Mouse (Mus musculus) lung, embryonic 14.5 days (tissue): Measurements from ENCODE around the gene Pttg1. TPM values are rescaled to one million over a fixed set of nuclear protein-coding genes. Genes with fewer than 3 reads are reported as not detected.

Experiments
- ATAC-seq: fragments of 200-750 bp; cut with Nextera tagmentation; 2 replicates; pipeline ENCODE4 v1.8.0; 2017; ENCODE audit warnings: mild to moderate bottlenecking, moderate TSS enrichment, moderate library complexity; ENCODE audit not compliant: insufficient read depth
- DNase-seq: peaks from one replicate; pipeline ENCODE4 v3.0.0-alpha.2; 2015
- H3K27ac ChIP-seq: fragments of 300-500 bp; sonication (generic); 2 replicates; pipeline ENCODE4 v1.5.1; 2014; ENCODE audit warnings: low read depth, mild to moderate bottlenecking, moderate library complexity
- H3K27me3 ChIP-seq: fragments of 300-500 bp; sonication (generic); 2 replicates; pipeline ENCODE4 v1.6.1; 2014; ENCODE audit warnings: low read length, control low read depth; ENCODE audit not compliant: insufficient read depth
- H3K36me3 ChIP-seq: fragments of 300-500 bp; sonication (generic); 2 replicates; pipeline ENCODE4 v1.6.1; 2014; ENCODE audit warnings: control low read depth; ENCODE audit not compliant: insufficient read depth
- H3K4me1 ChIP-seq: fragments of 300-500 bp; sonication (generic); 2 replicates; pipeline ENCODE4 v1.6.1; 2014; ENCODE audit warnings: antibody characterized with exemption, control low read depth; ENCODE audit not compliant: insufficient read depth
- H3K4me2 ChIP-seq: fragments of 300-500 bp; sonication (generic); 2 replicates; pipeline ENCODE4 v1.6.1; 2014; ENCODE audit warnings: mild to moderate bottlenecking
- H3K4me3 ChIP-seq: fragments of 300-500 bp; sonication (generic); 2 replicates; pipeline ENCODE4 v1.5.1; 2014; ENCODE audit warnings: low read depth, low read length
- H3K9ac ChIP-seq: fragments of 300-500 bp; sonication (generic); 2 replicates; pipeline ENCODE4 v1.6.1; 2014
- H3K9me3 ChIP-seq: fragments of 300-500 bp; sonication (generic); 2 replicates; pipeline ENCODE4 v1.6.1; 2016; ENCODE audit warnings: low read depth, low read length, control low read depth
- CTCF ChIP-seq: IDR thresholded peaks from 2 replicates; pipeline ENCODE4 v1.5.1; 2016; ENCODE audit warnings: antibody characterized with exemption, low read depth
- WGBS: fragments of 180-500 bp; shearing (Covaris S2); extraction: QIAGEN DNeasy Blood & Tissue Kit; methylation state at CpG from one replicate; pipeline ENCODE4 v1.1.7; 2014; 5-methylcytosine and 5-hydroxymethylcytosine counted together
- polyA plus RNA-seq: library from polyadenylated mRNA; unstranded; fragments of >200 nt; fragmentation: Nextera tagmentation; extraction: Ambion mirVana; gene quantifications from 2 replicates; pipeline ENCODE4 v1.2.1, GENCODE M21; 2014

The Pttg1 gene
- polyA plus RNA-seq, 1 experiment from 2014 or later: 82.5 TPM

GRCm38 (mm10) chr11:43411413-43411812 is 14.6 kb downstream of the Pttg1 start:
- WGBS: 3% methylated on average over 1 of the region's 1 CpGs
- Histone ChIP-seq H3K27ac (no peak overlapping the region), H3K4me1 (no peaks in the 10 kb centered on the region), H3K9ac (no peak overlapping the region), H3K9me3 (no peaks in the 10 kb centered on the region), H3K36me3 (no peaks in the 10 kb centered on the region), H3K27me3 (no peaks in the 10 kb centered on the region), H3K4me3 (no peak overlapping the region), H3K4me2 (no peak overlapping the region)
- DNase-seq: peak; percentile 84
- ATAC-seq: peak; percentile 54
- TF ChIP-seq CTCF: peak; percentile 89

- H3K4me1 ChIP-seq: no peaks in the 10 kb centered on the region
- no peak for DNase-seq
- no peak overlapping the region for H3K4me3 ChIP-seq
- WGBS: 64% methylated on average over 7 of the region's 7 CpGs
- no peak overlapping the region for H3K27ac ChIP-seq
- H3K9me3 ChIP-seq: no peaks in the 10 kb centered on the region
- H3K36me3 ChIP-seq: no peaks in the 10 kb centered on the region
- no peak for ATAC-seq
- TF ChIP-seq CTCF: no peak
- H3K4me2 ChIP-seq: no peak overlapping the region
- H3K9ac ChIP-seq: no peak overlapping the region
- no peaks in the 10 kb centered on the region for H3K27me3 ChIP-seq
Observed at GRCm38 (mm10) chr11:43410291-43410690, 15.8 kb downstream of the Pttg1 start.

GRCm38 (mm10) chr11:43408888-43409287 is 17.2 kb downstream of the Pttg1 start:
- TF ChIP-seq CTCF: no peak
- Histone ChIP-seq H3K4me2 (no peak overlapping the region), H3K27ac (no peak overlapping the region), H3K36me3 (no peaks in the 10 kb centered on the region), H3K27me3 (no peaks in the 10 kb centered on the region), H3K4me1 (no peaks in the 10 kb centered on the region), H3K9ac (no peak overlapping the region), H3K9me3 (no peaks in the 10 kb centered on the region), H3K4me3 (no peak overlapping the region)
- ATAC-seq (no peak), DNase-seq (no peak)
- 79% methylated on average over 2 of the region's 2 CpGs for WGBS

GRCm38 (mm10) chr11:43404150-43404807 is 21.8 kb downstream of the Pttg1 start:
- DNase-seq (no peak), ATAC-seq (no peak)
- no peak for TF ChIP-seq CTCF
- Histone ChIP-seq H3K4me1 (no peaks in the 10 kb centered on the region), H3K27ac (no peak overlapping the region), H3K27me3 (no peaks in the 10 kb centered on the region), H3K4me3 (no peak overlapping the region), H3K4me2 (no peak overlapping the region), H3K9ac (no peak overlapping the region), H3K9me3 (no peaks in the 10 kb centered on the region), H3K36me3 (no peaks in the 10 kb centered on the region)
- 81% methylated on average over 15 of the region's 15 CpGs for WGBS

GRCm38 (mm10) chr11:43400131-43400530 is 25.9 kb downstream of the Pttg1 start:
- Histone ChIP-seq H3K4me1 (no peaks in the 10 kb centered on the region), H3K36me3 (no peaks in the 10 kb centered on the region), H3K9ac (no peak overlapping the region), H3K9me3 (no peaks in the 10 kb centered on the region), H3K27ac (no peak overlapping the region), H3K4me2 (no peak overlapping the region), H3K27me3 (no peaks in the 10 kb centered on the region), H3K4me3 (no peak overlapping the region)
- no peak for TF ChIP-seq CTCF
- ATAC-seq: no peak
- WGBS: 78% methylated on average over 1 of the region's 1 CpGs
- DNase-seq: no peak

- H3K36me3 ChIP-seq: no peaks in the 10 kb centered on the region
- H3K9me3 ChIP-seq: no peaks in the 10 kb centered on the region
- no peak overlapping the region for H3K4me3 ChIP-seq
- no peaks in the 10 kb centered on the region for H3K27me3 ChIP-seq
- no peak overlapping the region for H3K27ac ChIP-seq
- no peak overlapping the region for H3K9ac ChIP-seq
- peak; percentile 48 for TF ChIP-seq CTCF
- peak; percentile 39 for DNase-seq
- WGBS: 47% methylated on average over 4 of the region's 4 CpGs
- no peak for ATAC-seq
- H3K4me1 ChIP-seq: no peaks in the 10 kb centered on the region
- no peak overlapping the region for H3K4me2 ChIP-seq
Observed at GRCm38 (mm10) chr11:43399297-43399696, 26.8 kb downstream of the Pttg1 start.

GRCm38 (mm10) chr11:43396672-43397071 is 29.4 kb downstream of the Pttg1 start:
- ATAC-seq (no peak), DNase-seq (no peak)
- no peak for TF ChIP-seq CTCF
- Histone ChIP-seq H3K9ac (no peak overlapping the region), H3K4me3 (no peak overlapping the region), H3K9me3 (no peaks in the 10 kb centered on the region), H3K4me1 (no peaks in the 10 kb centered on the region), H3K36me3 (no peaks in the 10 kb centered on the region), H3K4me2 (no peak overlapping the region), H3K27me3 (no peaks in the 10 kb centered on the region), H3K27ac (no peak overlapping the region)
- WGBS: 69% methylated on average over 7 of the region's 7 CpGs
